Mouse (Mus musculus) embryonic fibroblast, embryonic 13.5 days (primary cell): ENCODE data around the gene Epha10. TPM values are rescaled to one million over a fixed set of nuclear protein-coding genes. Genes with fewer than 3 reads are reported as not detected.

ENCODE experiments used
- H3K27ac ChIP-seq: 2 replicates; pipeline ENCODE4 v1.5.1; 2012; ENCODE audit warnings: low read length, control low read depth, inconsistent platforms; ENCODE audit not compliant: insufficient read depth
- H3K4me1 ChIP-seq: 2 replicates; pipeline ENCODE4 v1.6.1; 2011; ENCODE audit warnings: low read length; ENCODE audit not compliant: control insufficient read depth, insufficient read depth
- H3K4me3 ChIP-seq: 2 replicates; pipeline ENCODE4 v1.5.1; 2011; ENCODE audit warnings: mild to moderate bottlenecking, control low read depth, low read length; ENCODE audit not compliant: insufficient read depth
- CTCF ChIP-seq: IDR thresholded peaks from 2 replicates; pipeline ENCODE4 v1.5.1; 2011; ENCODE audit warnings: mild to moderate bottlenecking, control low read depth, low read length, moderate library complexity, borderline replicate concordance; ENCODE audit not compliant: insufficient read depth
- POLR2A ChIP-seq: IDR thresholded peaks from 2 replicates; pipeline ENCODE4 v1.6.1; 2011; ENCODE audit warnings: low read depth, mild to moderate bottlenecking, control low read depth, low read length, moderate library complexity
- polyA plus RNA-seq: library from polyadenylated mRNA; stranded (reverse); fragments of >200 nt; gene quantifications from 2 replicates; pipeline ENCODE4 v1.2.4, GENCODE M21; 2011; ENCODE audit warnings: low read depth; ENCODE audit not compliant: missing spikeins, insufficient read length

Epha10 gene
- polyA plus RNA-seq, 1 experiment: not detected

DNA sequence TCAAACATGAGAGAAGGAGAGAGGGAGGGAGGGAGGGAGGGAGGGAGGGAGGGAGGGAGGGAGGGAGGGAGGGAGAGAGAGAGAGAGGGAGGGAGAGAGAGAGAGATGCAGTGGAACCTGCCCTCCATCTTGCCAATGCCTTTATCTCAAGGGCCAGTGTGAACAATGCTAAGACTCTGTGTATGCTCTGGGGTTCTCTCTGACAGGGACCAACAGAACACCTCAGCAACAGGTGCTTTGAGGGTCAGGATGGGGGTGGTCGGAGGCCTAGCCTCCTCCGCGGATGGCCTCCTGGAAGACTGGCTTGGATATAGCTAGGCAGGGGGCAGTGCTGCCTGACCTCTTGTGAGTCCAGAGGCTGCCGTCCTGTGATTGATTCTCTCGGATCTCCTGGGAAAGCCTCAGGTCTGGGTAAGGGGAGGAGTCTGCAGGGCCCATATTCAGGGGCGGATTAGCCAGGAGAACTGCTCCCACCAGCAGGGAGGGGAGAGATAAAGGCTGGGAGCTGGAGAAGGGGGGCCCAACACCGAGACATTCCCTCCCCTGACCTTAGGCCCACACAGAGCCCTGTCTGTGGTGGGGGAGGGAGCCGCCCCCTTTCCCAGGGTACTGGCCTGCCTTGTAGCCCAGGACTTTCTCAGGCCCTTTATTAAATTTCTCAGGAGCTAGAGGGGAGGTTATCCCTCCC lies 84.4 kb downstream of the Epha10 start:
- Histone ChIP-seq H3K4me3 (no peak overlapping the region), H3K4me1 (no peaks in the 10 kb centered on the region), H3K27ac (no peak overlapping the region)
- no peak for TF ChIP-seq POLR2A
- no peak for TF ChIP-seq CTCF

Other genes starting within 250 kb of the Epha10 start
- not detected in 2 replicates for gene Pou3f1, start 224.1 kb upstream of the Epha10 start, polyA plus RNA-seq
- gene Utp11, start 187.3 kb upstream of the Epha10 start, polyA plus RNA-seq: 51.1 and 51.9 TPM in 2 replicates
- 135 and 148 TPM in 2 replicates for gene Fhl3, start 180.2 kb upstream of the Epha10 start, polyA plus RNA-seq
- 64.6 and 70.7 TPM in 2 replicates for gene Sf3a3, start 166.1 kb upstream of the Epha10 start, polyA plus RNA-seq
- 33.5 and 48.3 TPM in 2 replicates for gene Inpp5b, start 139.0 kb upstream of the Epha10 start, polyA plus RNA-seq
- gene Mtf1, start 78.8 kb upstream of the Epha10 start, polyA plus RNA-seq: 16.4 and 19.0 TPM in 2 replicates
- 26.2 and 32.8 TPM in 2 replicates for gene Yrdc, start 30.2 kb upstream of the Epha10 start, polyA plus RNA-seq
- gene 1110065P20Rik, start 29.7 kb upstream of the Epha10 start, polyA plus RNA-seq: 23.9 and 26.0 TPM in 2 replicates
- gene Maneal, start 18.7 kb upstream of the Epha10 start, polyA plus RNA-seq: 0.18 and 0.44 TPM in 2 replicates
- 12.7 and 17.7 TPM in 2 replicates for gene 9930104L06Rik, start 56.1 kb downstream of the Epha10 start, polyA plus RNA-seq
- gene Cdca8, start 58.4 kb downstream of the Epha10 start, polyA plus RNA-seq: 35.8 and 47.9 TPM in 2 replicates
- gene Rspo1, start 105.5 kb downstream of the Epha10 start, polyA plus RNA-seq: 0.45 and 0.84 TPM in 2 replicates
- gene Gnl2, start 135.7 kb downstream of the Epha10 start, polyA plus RNA-seq: 65.7 and 71.8 TPM in 2 replicates
- not detected in 2 replicates for gene Dnali1, start 184.8 kb downstream of the Epha10 start, polyA plus RNA-seq
- 15.5 and 16.8 TPM in 2 replicates for gene Snip1, start 185.8 kb downstream of the Epha10 start, polyA plus RNA-seq
- gene Meaf6, start 204.2 kb downstream of the Epha10 start, polyA plus RNA-seq: 21.8 and 35.7 TPM in 2 replicates
- gene Zc3h12a, start 246.9 kb downstream of the Epha10 start, polyA plus RNA-seq: 6.0 and 8.9 TPM in 2 replicates